Mouse (Mus musculus) heart, adult 8-10 months (tissue): Measurements from ENCODE around the gene Nkd1. TPM values are rescaled to one million over a fixed set of nuclear protein-coding genes. Genes with fewer than 3 reads are reported as not detected.
A peak's percentile ranks its signal among the peaks of the same experiment; 100 is the strongest.

ENCODE experiments used
- DNase-seq: peaks from one replicate; pipeline ENCODE4 v3.0.0; 2022; ENCODE audit warnings: low spot score
- total RNA-seq, 4 experiments: library from RNA; stranded (reverse); gene quantifications; 2 replicates each; pipeline ENCODE4 v1.2.4; 2022

The Nkd1 gene
- total RNA-seq, 4 experiments from 2014 or later, result 1.8 to 2.3 (median 2.0) TPM

DNA sequence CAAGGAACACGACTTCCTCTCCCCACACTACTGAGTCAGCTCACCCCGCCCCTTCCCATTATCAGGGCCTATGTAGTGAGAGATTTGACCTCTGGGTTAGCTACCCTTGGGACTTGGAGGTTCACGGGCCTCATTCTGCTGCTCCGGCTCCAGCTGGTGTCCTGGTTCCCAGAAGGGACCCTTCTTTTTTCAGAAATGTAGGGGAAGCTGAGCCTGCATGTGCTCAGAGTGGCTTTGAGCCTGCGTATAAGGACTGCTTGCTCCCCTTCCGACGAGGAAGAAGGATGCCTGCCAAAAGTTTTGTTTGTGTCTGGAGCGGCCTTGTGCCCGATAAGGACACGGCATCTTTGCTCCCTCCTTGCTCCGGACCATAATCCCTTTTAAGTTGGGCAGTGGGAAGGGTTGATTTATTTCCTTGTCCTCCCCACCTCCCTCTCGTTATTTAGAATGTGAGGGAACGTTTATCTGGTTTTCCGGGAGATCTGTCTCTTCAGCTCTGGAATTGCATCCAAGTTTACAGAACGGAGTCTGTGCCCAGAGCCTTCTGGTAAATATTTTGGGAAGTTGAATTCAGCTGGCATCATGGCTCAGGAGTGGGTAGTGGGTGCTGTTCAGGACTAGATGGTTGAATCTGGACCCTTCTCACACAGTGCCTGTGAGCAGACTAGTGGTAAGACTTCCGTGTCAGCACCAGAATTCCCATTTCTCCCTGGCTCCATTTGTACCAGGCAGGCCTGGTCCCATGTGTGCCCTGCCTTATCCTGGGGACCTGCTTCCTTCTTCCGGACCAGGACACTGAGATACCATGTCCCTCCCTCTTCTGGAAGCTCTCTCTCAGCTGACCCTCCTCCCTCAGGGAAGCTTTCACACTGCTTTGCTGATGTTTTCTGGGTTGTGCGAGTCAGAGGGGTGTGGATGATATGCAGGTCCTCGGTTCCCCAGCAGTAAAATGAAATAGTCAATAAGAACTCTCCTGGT lies 17.1 kb downstream of the Nkd1 start:
- DNase-seq, result peak; percentile 32

DNA sequence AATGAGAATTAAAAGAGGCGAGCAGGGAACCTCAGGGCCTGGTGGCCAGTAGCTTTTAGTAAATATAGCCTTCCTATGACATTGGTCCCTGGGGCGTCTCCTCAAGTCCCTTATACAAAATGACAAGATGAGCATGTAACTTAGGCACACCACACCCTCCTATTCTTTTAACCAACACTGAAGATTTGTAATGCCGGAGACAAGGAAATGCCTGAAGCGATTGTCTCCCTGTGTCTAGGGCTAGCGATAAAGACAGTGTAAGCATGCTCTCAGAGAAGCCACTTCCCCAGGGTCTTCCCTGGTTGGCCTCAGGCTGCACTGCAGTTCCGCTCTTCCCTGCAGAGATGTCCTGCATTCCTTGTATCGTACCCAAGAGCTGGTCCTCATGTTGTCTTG lies 17.8 kb downstream of the Nkd1 start:
- no peak for DNase-seq

DNA sequence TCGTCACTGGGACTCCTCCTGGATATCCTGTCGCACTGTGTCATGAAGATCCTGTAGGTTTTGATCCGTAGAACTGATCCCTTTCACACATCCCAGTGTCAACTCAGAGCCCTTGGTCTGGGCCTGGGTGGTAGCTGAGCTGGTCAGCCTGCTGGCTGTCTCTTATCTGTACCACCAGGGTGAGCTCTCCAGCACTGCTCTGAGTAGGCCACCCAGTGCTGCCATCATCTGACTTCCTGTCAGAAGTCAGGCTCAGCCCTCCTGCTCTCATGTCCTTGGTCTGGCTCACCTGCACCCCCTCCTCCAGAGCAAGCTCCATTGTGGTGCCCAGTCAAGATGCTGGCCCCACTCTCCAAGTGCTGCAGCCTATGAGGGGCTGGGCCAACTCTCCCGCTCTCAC lies 18.8 kb downstream of the Nkd1 start:
- DNase-seq, result no peak

DNA sequence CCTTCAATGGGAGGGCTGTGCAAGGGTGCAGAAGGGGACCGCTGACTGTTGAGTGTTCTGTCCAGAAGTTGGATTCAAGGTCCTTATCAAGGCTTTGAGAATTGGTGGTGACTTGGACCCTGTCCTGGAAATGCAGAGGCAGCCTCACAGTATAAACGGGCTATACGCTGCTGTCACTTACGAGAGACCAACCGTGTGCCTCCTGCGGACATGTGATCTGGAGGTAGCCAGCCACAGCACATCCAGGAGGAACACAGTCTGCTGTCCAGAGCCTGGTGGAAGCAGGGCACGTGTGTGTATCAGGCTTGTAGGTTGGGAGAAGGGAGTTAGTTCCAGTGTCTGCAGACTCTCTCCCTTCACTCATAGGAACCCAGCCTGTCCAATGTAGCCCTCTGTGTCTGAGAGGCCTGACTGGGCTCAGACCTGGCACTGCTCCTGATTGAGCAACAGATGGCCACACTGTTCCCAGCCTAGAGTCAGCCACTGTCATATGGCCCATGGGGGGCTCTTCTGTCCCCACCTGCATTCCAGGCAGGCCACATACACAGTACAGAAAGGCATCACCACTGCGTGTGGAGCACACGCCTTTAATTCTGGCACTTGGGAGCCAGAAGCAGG lies 21.6 kb downstream of the Nkd1 start:
- DNase-seq, result no peak

DNA sequence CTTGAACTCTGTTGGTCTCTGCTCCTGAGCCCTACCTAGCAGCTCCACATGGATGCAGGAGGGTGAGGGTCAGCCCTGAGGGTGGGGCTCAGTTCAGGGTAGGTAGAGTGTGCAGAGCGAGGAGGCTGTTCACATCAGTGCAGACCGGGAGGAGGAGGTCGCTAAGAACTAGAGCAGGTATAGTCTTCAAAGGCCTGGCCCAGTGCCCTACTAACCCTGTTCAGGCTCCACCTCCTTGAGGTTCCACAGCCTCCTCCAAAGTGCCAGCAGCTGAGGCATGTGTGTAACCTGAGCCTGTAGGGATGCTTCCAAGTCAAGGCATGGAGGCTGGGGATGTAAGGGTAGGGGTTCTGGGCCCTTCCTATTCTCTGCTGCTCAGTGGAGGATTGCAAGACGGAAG lies 23.5 kb downstream of the Nkd1 start:
- no peak for DNase-seq

DNA sequence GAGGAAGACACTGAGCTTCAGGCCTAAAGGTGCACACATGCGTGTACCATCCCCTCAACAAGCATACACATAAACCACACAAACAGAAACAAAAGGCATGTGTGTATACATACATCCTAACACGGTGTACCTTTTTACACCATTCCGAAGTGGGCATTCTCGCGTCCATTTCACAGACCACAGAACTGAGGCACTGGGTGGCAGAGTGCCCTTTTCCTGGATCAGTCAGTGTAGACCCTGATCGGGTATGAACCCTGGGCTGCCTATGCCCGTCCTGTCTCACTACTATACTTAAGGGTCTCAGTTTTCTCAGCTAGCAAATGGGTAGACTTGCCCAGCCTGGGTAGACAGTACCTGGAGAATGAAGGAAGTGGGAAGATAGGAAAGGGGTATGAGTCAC lies 24.3 kb downstream of the Nkd1 start:
- no peak for DNase-seq

DNA sequence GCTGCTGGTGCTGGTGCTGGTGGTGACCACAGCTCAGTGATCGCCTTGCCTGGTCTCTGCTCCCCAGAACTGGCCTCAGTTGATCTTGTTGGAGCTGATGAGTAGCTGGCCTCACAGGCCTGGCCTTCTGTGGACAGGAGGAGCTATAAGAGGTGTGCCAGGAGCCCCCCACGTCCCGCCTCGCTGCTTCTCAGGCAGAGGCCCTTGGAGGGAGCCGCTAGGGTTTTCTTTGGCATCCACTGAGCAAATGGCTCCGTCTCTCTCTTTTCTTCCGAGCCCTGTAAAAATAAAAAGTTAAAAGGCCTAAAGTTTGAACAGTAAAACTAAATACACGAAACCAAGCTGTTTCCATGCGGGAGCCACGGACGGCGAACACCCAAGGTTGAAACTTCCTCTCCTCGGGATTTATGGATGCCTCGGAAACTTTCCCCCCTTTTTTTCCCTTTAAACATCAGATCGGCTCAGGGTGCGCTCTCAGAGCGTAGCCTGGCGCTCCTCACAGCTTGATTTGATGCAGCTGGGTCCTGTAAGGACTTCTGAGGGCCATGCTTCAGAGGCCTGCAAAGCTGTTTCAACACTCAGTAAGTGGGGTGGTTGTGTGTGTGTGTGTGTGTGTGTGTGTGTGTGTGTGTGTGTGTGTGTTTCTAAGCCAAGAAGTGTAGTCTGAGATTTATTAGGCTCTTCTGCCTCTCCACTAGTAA lies 25.0 kb downstream of the Nkd1 start:
- DNase-seq, result no peak

DNA sequence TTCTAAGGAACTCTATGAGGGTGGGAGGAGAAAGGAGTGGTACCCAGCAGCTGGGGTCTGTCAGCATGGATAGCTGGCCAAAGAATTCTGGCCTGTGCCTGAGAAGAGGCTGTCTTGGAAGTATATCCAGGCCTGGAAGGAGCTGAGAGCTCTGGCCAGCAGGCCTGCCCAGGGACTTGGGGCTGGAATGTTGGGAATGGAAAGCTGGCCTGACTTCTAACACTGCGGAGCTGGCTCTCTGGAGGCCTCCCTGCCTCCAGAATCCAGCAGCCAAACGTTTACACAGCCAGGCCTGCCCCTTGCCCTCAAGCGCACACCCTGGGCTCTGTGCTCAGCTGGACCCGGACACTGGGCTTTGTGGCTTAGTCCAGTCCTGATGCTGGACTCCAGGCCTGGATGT lies 34.5 kb downstream of the Nkd1 start:
- DNase-seq, result peak; percentile 73

DNA sequence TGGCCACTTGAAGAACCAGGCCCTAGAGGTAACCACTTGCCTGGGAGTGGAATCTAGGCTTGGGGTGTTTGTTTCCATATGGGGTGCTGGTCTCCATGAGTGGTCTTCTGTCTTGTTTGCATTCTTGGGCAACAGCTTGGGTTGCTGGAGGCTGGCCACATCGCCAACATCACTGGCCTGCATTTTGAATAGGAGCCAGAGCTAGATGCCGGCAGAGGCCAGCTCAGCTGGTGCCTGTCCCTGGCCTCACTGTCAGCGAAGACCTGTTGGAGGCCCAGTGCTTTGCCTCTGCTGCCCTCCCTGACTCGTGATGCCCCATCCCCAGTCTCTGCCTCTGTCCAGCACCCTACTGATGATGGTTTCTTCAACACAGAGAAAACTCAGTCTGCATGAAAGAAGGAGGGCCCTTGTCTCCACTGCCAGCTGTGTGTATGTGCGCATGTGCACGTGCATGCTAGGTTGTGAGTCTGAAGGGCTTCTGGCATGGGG lies 38.9 kb downstream of the Nkd1 start:
- no peak for DNase-seq

DNA sequence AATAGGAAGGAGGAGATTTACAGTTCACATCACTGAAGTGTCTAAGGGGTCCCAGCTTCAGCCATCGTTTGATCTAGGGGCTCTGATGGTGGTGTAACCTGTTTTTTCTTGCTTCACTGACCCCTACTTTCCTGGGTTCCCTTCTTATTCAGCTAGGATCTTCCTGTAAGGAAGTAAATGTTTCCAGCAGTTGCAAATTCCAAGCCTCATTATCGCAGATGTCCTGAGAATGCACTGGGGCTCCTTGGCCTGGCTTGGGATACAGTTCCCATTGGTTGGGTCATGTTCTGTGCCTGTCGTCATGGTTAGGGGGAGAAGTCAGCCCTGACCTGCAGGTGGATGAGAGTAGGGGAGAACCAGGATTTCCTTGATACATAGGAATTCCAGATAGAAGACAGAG lies 40.2 kb downstream of the Nkd1 start:
- no peak for DNase-seq

DNA sequence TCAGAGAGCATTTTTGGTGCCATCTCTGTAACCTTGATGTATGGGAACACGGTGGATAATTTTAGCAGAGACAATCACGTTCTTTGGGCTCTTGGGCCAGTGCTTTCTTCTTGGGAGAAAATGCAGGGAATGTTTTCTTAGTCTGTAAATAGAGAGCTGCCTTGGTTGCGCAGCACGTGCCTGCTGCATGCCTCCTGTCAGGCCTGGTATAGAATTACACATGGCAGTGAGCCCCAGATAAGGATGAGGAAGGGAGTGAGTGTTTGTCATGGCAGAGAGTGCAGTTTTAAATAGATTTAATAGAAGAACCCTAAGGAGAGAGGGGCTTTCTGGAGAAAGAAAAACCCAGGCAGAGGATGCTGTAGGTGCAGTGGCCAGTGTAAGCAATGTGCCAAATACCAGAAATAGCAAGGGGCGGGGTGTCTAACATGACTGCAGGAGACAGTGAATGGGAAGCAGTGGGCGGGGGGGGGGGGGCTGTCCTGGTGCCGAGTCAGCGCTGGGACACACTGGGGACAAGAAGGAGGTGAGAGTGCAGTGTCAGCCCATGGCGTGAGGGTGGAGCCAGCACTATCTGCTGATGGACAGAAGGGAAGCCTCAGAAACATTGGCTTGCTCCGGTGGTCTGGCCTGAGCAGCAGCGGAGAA lies 43.2 kb downstream of the Nkd1 start:
- DNase-seq, result no peak

DNA sequence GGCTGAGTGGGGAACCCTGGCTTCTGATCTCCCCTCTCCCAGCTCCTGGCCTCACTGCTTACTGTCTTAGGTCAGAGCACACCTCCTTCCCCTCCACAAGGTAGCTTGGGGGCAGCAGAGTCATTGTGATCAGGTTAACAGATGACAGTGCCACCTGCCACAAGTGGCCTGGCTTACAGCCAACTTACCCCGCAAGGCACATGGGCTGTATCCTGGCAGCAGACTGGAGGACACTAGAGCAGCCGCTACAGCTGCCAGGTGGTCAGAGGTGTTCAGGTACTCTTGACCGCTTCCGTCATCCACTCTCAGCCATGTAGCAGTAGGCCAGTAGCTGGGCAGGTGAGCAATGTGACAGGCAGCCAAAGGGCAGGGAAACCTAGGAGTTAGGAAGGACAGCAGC lies 45.0 kb downstream of the Nkd1 start:
- DNase-seq, result no peak

DNA sequence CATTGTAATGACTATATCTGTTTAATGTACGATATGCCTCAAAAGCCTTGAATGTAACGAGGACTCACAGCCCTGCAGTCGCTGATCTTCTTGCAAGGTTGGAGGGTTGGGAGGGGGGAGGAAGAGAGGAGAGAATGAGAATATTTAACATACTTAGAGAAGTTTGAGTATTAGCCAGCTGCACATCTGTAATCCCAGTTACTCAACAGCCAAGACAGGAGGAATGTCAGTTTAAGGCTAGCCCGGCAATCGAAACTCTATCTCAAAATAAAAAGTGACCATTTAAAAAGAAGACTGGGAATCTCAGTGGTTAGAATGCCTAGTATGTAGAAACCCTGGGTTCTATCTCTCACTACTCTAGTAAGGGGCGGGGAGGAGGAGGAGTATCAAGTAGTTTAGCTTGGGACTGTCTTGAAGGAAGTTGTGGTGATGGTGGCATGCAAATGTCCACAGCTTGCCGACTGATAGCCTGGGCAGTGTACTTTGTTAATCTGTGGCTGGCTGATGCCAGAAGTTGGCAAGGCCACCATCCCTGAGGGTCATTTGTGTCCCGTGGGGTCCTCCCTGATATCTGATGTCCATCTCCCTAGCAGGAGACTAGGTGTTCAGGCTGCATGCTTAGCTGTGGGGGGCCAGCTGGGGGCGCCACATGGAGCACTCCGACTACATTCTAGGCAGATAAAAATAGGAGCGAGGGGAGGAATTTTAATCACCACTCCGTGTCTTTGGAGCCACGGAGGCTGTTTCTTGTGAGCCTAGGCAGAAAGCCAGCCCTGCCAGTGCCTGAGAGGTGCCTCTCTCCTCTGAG lies 46.4 kb downstream of the Nkd1 start:
- no peak for DNase-seq

DNA sequence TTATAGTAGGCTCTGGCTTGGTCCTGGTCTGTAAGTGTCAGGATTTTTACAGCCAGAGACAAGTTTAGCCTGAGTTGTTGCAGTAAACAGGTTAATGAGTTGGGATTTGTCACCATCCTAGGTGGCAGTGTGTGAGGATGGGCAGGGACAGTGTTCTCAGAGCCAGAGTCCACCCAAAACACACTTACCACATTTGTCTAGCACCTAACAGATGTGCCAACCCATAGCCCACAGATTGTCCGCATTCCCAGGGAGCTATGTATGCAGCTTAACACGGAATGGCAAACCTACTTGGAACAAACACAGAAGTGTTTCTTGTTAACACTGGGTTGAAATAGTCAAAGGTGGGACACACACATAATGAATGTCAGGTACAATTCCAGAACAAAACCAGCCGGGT lies 47.1 kb downstream of the Nkd1 start:
- DNase-seq, result no peak

DNA sequence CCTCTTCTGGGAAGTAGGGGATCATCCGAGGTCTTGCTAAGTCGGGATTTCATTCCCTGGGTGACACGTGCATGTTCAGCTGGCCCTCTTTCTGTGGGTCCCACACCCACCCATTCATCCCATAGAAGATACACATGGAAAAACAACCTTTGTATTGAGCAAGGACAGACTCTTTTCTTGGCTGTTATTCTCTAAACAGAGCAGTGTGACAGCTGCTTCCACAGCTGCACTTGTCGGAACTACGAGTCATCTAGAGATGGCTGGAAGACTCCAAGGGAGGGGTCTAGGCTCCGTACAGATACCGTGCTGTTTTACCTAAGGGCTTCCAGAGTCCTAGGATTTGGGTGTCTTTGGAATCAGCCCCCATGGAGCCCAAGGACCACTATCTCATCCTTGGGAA lies 48.2 kb downstream of the Nkd1 start:
- DNase-seq, result no peak

DNA sequence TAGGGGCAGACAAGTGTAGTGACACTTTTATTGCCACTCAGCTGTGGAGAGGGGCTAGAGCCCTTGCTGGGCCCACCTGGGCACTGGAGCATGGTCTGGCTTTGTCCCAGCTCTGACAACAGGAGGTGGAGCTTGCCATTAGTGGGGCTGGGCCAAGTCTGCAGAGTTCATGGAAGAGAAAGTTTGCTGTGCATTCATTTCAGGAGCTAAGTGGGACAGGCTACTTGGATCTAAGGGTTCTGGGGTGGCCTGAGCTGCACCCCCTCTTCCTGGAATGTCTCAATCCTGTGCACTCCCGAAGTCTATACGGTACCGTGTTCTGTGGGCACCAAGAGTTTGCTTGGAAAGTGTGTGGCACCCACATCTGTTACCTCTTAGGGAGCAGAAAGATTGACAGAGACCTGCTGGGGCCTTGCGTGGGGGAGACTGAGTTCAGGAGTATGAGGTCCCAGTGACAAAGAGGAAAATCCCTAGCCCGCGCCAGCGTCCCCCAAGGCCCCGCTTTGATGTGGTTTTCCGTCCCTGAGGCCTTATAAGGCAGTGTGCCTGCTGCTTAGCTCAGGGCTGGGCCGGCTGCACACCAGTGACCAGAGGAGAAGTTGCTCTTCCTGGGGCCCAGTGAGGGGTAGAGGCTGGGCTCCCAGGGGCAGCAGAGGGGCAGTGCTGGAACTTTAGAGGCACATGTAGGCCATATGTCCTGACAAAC lies 49.3 kb downstream of the Nkd1 start:
- no peak for DNase-seq

DNA sequence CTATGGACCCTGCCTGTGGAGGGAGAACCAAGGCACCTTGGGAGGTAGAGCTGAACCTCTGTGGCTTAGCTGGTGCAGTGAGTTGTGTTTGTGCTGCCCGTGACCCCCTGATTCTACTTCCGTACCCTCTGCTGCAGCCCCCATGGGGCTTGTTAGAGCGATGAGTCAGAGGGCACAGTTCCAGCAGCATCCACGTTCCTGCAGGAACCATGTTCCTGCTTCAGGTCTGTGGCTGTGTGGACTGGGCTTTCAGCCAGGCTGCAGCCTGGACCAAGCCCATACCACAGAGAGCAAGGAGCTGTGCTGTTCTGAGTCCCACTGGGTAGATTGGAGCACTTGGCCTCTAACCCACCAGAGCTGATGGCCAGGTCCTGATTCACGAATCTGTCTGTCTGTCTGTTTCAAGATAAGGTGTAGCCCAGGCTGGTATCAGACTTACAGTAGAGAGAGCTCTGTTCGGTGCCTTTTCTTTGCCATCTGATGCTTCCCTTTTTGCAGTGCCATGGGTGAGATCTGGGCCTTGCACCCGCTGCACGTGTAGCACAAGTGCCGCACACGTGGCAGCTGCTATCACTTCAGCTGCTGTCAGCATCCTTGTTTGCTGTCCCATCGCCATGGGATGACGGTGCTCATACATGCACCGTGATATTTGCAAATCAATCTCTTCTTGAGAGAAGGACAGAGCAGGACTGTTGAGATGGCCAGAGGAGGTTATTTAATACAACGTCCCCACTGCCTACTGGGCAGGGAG lies 50.5 kb downstream of the Nkd1 start:
- no peak for DNase-seq

DNA sequence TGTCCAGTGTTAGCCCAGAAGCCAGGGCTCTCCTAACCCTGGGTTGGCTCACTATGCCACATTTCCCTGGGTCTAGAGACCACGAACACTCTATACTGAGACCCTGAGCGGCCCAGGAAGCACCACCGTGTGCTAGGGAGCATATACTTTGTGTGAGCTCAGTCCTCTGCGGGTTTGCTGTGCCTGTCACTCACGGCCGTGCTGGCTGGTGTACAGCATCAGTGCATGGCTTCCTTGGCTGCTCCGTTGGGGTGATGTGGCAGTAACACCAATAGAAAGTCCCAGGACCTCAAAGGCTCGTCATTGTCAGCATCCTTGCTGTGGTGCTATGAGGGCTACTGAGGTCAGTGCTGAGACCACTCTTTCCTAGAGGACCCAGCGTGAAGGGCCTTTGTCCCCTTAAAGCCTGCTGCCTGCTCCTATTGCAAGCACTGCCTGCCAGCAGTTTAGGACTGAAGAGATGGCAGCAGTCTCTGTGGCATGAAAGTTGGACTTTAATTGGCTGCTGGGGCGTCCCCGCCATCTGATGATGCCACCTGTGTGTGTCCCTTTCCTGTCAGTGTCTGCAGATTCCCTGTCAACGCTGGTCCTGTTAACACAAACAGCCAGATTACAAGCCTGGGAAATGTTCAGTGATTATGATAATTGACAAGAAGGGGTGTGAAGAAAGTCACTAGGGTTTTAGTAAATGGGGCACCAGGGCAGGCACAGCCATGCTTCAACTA lies 51.2 kb downstream of the Nkd1 start:
- no peak for DNase-seq
